Mouse (Mus musculus): Measurements from ENCODE around the gene Arrdc5.

Gene Arrdc5

GRCm38 (mm10) chr17:56300186-56300585 is at the start of gene Arrdc5:
Arrdc5 (minus strand) TSS chr17:56300286.
- DNase-seq (ENCODE audit: low spot score): no peak

GRCm38 (mm10) chr17:56348586-56348985 is 48.5 kb upstream of the Arrdc5 start:
- DNase-seq (ENCODE audit: low spot score): no peak

GRCm38 (mm10) chr17:56348128-56348527 is 48.0 kb upstream of the Arrdc5 start:
- no peak for DNase-seq (ENCODE audit: low spot score)

- DNase-seq (ENCODE audit: low spot score): no peak
Observed at GRCm38 (mm10) chr17:56345364-56345763, 45.3 kb upstream of the Arrdc5 start.

- no peak for DNase-seq (ENCODE audit: low spot score)
Observed at GRCm38 (mm10) chr17:56343466-56343865, 43.4 kb upstream of the Arrdc5 start.

- DNase-seq (ENCODE audit: low spot score): no peak
Observed at GRCm38 (mm10) chr17:56340717-56341116, 40.6 kb upstream of the Arrdc5 start.

- no peak for DNase-seq (ENCODE audit: low spot score)
Observed at GRCm38 (mm10) chr17:56338909-56339308, 38.8 kb upstream of the Arrdc5 start.

- DNase-seq (ENCODE audit: low spot score): no peak
Observed at GRCm38 (mm10) chr17:56337791-56338190, 37.7 kb upstream of the Arrdc5 start.

- no peak for DNase-seq (ENCODE audit: low spot score)
Observed at GRCm38 (mm10) chr17:56337190-56337589, 37.1 kb upstream of the Arrdc5 start.

GRCm38 (mm10) chr17:56332987-56333386 is 32.9 kb upstream of the Arrdc5 start:
- no peak for DNase-seq (ENCODE audit: low spot score)

- DNase-seq (ENCODE audit: low spot score): no peak
Observed at GRCm38 (mm10) chr17:56331256-56331655, 31.2 kb upstream of the Arrdc5 start.

- DNase-seq (ENCODE audit: low spot score): no peak
Observed at GRCm38 (mm10) chr17:56330345-56330744, 30.3 kb upstream of the Arrdc5 start.

- DNase-seq (ENCODE audit: low spot score): no peak
Observed at GRCm38 (mm10) chr17:56329267-56329666, 29.2 kb upstream of the Arrdc5 start.

GRCm38 (mm10) chr17:56326153-56327147 is 26.4 kb upstream of the Arrdc5 start:
- DNase-seq (ENCODE audit: low spot score): no peak

- DNase-seq (ENCODE audit: low spot score): peak; percentile 94
Observed at GRCm38 (mm10) chr17:56325450-56326152, 25.5 kb upstream of the Arrdc5 start, which contains the start of gene Kdm4b. Kdm4b (plus strand) TSS chr17:56326062.

GRCm38 (mm10) chr17:56324419-56324818 is 24.3 kb upstream of the Arrdc5 start:
- DNase-seq (ENCODE audit: low spot score): no peak

GRCm38 (mm10) chr17:56309191-56309945 is 9.3 kb upstream of the Arrdc5 start:
- no peak for DNase-seq (ENCODE audit: low spot score)

GRCm38 (mm10) chr17:56308088-56308487 is 8.0 kb upstream of the Arrdc5 start:
- no peak for DNase-seq (ENCODE audit: low spot score)

- no peak for DNase-seq (ENCODE audit: low spot score)
Observed at GRCm38 (mm10) chr17:56305826-56306225, 5.7 kb upstream of the Arrdc5 start.

- DNase-seq (ENCODE audit: low spot score): no peak
Observed at GRCm38 (mm10) chr17:56305156-56305555, 5.1 kb upstream of the Arrdc5 start.

- no peak for DNase-seq (ENCODE audit: low spot score)
Observed at GRCm38 (mm10) chr17:56304718-56305117, 4.6 kb upstream of the Arrdc5 start.

Data from urinary bladder, postnatal 10 days (tissue).